Mouse (Mus musculus): ENCODE results near the gene Gm7029. TPM values are rescaled to one million over a fixed set of nuclear protein-coding genes. Genes with fewer than 3 reads are reported as not detected.
"Not testable (repeated sequence)": the region's sequence is repeated elsewhere in the genome, so short reads cannot be mapped to it uniquely, and the experiment has no call there.

The Gm7029 gene
- total and polyA plus RNA-seq, 3 experiments: not detected

- Histone ChIP-seq H3K4me1 (ENCODE audit: control insufficient read depth in 1 of 2, insufficient read depth in 2 of 2, low read length in 2 of 2) (peaks cover 4 to 18% of the 10 kb centered on the region in 2 experiments), H3K9ac (ENCODE audit: control insufficient read depth, low read depth, low read length, poor library complexity, severe bottlenecking) (0 out of 2 replicates have a peak overlapping the region, but pooled peaks have one; percentile 8), H3K27ac (ENCODE audit: control insufficient read depth, low read depth, low read length) (no peak overlapping the region), H3K27me3 (ENCODE audit: control insufficient read depth in 1 of 2, insufficient read depth in 2 of 2, low read length in 2 of 2) (no peaks in the 10 kb centered on the region), H3K9me3 (replicated peaks; ENCODE audit: insufficient read depth, low read length) (no peaks in the 10 kb centered on the region), H3K4me3 (ENCODE audit: control insufficient read depth in 1 of 2, insufficient read depth in 1 of 2, low read depth in 2 of 2, low read length in 2 of 2) (no peak overlapping the region), H3K36me3 (ENCODE audit: control insufficient read depth in 1 of 2, insufficient read depth in 2 of 2, low read length in 2 of 2) (peaks cover 0 to 16% of the 10 kb centered on the region in 2 experiments; a peak in 2 of 4 replicates), H3K79me2 (ENCODE audit: control insufficient read depth, insufficient read depth, low read length, poor library complexity) (peaks cover 27% of the 10 kb centered on the region)
- no peak for TF ChIP-seq USF2 (IDR thresholded peaks at IDR 0.05; ENCODE audit: borderline replicate concordance in 1 of 2, insufficient read depth in 1 of 2, low read depth in 1 of 2, low read length in 2 of 2)
- no peak for TF ChIP-seq MAX (IDR thresholded peaks at IDR 0.05; ENCODE audit: low read length)
- no peak for TF ChIP-seq RAD21 (IDR thresholded peaks at IDR 0.05; ENCODE audit: low read depth, low read length)
- no peak for DNase-seq (ENCODE audit: low read depth, low spot score)
Observed at GRCm38 (mm10) chr17:33891357-33891756, 17.7 kb downstream of the Gm7029 start.

- peak; percentile 41; the same call in 1 of the 2 replicates for TF ChIP-seq ZNF384 (IDR thresholded peaks at IDR 0.05; ENCODE audit: low read depth, low read length)
- TF ChIP-seq CTCF (IDR thresholded peaks at IDR 0.05 in 2 of 3, conservative IDR thresholded peaks at IDR 0.05 in 1 of 3; ENCODE audit: control insufficient read depth in 1 of 3, insufficient read depth in 1 of 3, low read depth in 2 of 3, low read length in 3 of 3, poor library complexity in 1 of 3, severe bottlenecking in 1 of 3): 0 out of 6 replicates have a peak, but pooled peaks of 2 of the 3 experiments have one; percentile 2 to 9
- H3K36me3 ChIP-seq (ENCODE audit: control insufficient read depth in 1 of 2, insufficient read depth in 2 of 2, low read length in 2 of 2): peaks cover 0 to 16% of the 10 kb centered on the region in 2 experiments; a peak in 2 of 4 replicates
- DNase-seq (ENCODE audit: low read depth, low spot score); H3K4me3 ChIP-seq (ENCODE audit: control insufficient read depth in 1 of 2, insufficient read depth in 1 of 2, low read depth in 2 of 2, low read length in 2 of 2); H3K9me3 ChIP-seq (replicated peaks; ENCODE audit: insufficient read depth, low read length); H3K9ac ChIP-seq (ENCODE audit: control insufficient read depth, low read depth, low read length, poor library complexity, severe bottlenecking); H3K27me3 ChIP-seq (ENCODE audit: control insufficient read depth in 1 of 2, insufficient read depth in 2 of 2, low read length in 2 of 2); H3K27ac ChIP-seq (ENCODE audit: control insufficient read depth, low read depth, low read length): not testable (repeated sequence)
- H3K4me1 ChIP-seq (ENCODE audit: control insufficient read depth in 1 of 2, insufficient read depth in 2 of 2, low read length in 2 of 2): peaks cover 4 to 18% of the 10 kb centered on the region in 2 experiments
- peaks cover 27% of the 10 kb centered on the region for H3K79me2 ChIP-seq (ENCODE audit: control insufficient read depth, insufficient read depth, low read length, poor library complexity)
Observed at GRCm38 (mm10) chr17:33891892-33892291, 18.3 kb downstream of the Gm7029 start.

GRCm38 (mm10) chr17:33892429-33892828 lies 18.8 kb downstream of the Gm7029 start:
- no peak for TF ChIP-seq ZNF384 (IDR thresholded peaks at IDR 0.05; ENCODE audit: low read depth, low read length)
- TF ChIP-seq GATA1 (IDR thresholded peaks at IDR 0.05; ENCODE audit: low read depth, low read length): no peak
- no peak for TF ChIP-seq MEF2A (IDR thresholded peaks at IDR 0.05; ENCODE audit: extremely low read depth, insufficient replicate concordance, low read depth, low read length, poor library complexity, severe bottlenecking)
- TF ChIP-seq RAD21 (IDR thresholded peaks at IDR 0.05; ENCODE audit: low read depth, low read length): no peak
- no peak for TF ChIP-seq NELFE (IDR thresholded peaks at IDR 0.05; ENCODE audit: low read depth, low read length)
- no peak for TF ChIP-seq MYC (IDR thresholded peaks at IDR 0.05; ENCODE audit: low read depth, low read length)
- TF ChIP-seq UBTF (IDR thresholded peaks at IDR 0.05; ENCODE audit: borderline replicate concordance, insufficient read depth, low read depth, low read length): no peak
- no peak for TF ChIP-seq CTCF (IDR thresholded peaks at IDR 0.05 in 2 of 3, conservative IDR thresholded peaks at IDR 0.05 in 1 of 3; ENCODE audit: control insufficient read depth in 1 of 3, insufficient read depth in 1 of 3, low read depth in 2 of 3, low read length in 3 of 3, poor library complexity in 1 of 3, severe bottlenecking in 1 of 3)
- TF ChIP-seq KAT2A (conservative IDR thresholded peaks at IDR 0.05; ENCODE audit: low read depth, low read length): no peak
- TF ChIP-seq USF2 (IDR thresholded peaks at IDR 0.05; ENCODE audit: borderline replicate concordance in 1 of 2, insufficient read depth in 1 of 2, low read depth in 1 of 2, low read length in 2 of 2): no peak
- TF ChIP-seq CHD1 (IDR thresholded peaks at IDR 0.05; ENCODE audit: low read depth, low read length): no peak
- no peak for TF ChIP-seq MAZ (IDR thresholded peaks at IDR 0.05; ENCODE audit: low read depth, low read length)
- TF ChIP-seq ZMIZ1 (IDR thresholded peaks at IDR 0.05; ENCODE audit: low read depth, low read length): no peak
- TF ChIP-seq TAL1 (IDR thresholded peaks at IDR 0.05; ENCODE audit: low read length): no peak
- peaks cover 0 to 16% of the 10 kb centered on the region in 2 experiments; a peak in 2 of 4 replicates for H3K36me3 ChIP-seq (ENCODE audit: control insufficient read depth in 1 of 2, insufficient read depth in 2 of 2, low read length in 2 of 2)

GRCm38 (mm10) chr17:33893011-33893410 lies 19.4 kb downstream of the Gm7029 start:
- H3K27ac ChIP-seq (ENCODE audit: control insufficient read depth, low read depth, low read length): not testable (repeated sequence)

More at GRCm38 (mm10) chr17:33892429-33892828, 18.8 kb downstream of the Gm7029 start:
- Histone ChIP-seq H3K79me2 (ENCODE audit: control insufficient read depth, insufficient read depth, low read length, poor library complexity) (peaks cover 26% of the 10 kb centered on the region), H3K9me3 (replicated peaks; ENCODE audit: insufficient read depth, low read length) (no peaks in the 10 kb centered on the region), H3K4me3 (ENCODE audit: control insufficient read depth in 1 of 2, insufficient read depth in 1 of 2, low read depth in 2 of 2, low read length in 2 of 2) (no peak overlapping the region), H3K4me1 (ENCODE audit: control insufficient read depth in 1 of 2, insufficient read depth in 2 of 2, low read length in 2 of 2) (peaks cover 5 to 18% of the 10 kb centered on the region in 2 experiments), H3K27ac (ENCODE audit: control insufficient read depth, low read depth, low read length) (no peak overlapping the region), H3K9ac (ENCODE audit: control insufficient read depth, low read depth, low read length, poor library complexity, severe bottlenecking) (no peak overlapping the region), H3K27me3 (ENCODE audit: control insufficient read depth in 1 of 2, insufficient read depth in 2 of 2, low read length in 2 of 2) (no peaks in the 10 kb centered on the region)
- DNase-seq (ENCODE audit: low read depth, low spot score): no peak

More at GRCm38 (mm10) chr17:33893011-33893410, 19.4 kb downstream of the Gm7029 start:
- H3K9me3 ChIP-seq (replicated peaks; ENCODE audit: insufficient read depth, low read length); H3K27me3 ChIP-seq (ENCODE audit: control insufficient read depth in 1 of 2, insufficient read depth in 2 of 2, low read length in 2 of 2); DNase-seq (ENCODE audit: low read depth, low spot score); H3K4me3 ChIP-seq (ENCODE audit: control insufficient read depth in 1 of 2, insufficient read depth in 1 of 2, low read depth in 2 of 2, low read length in 2 of 2); H3K9ac ChIP-seq (ENCODE audit: control insufficient read depth, low read depth, low read length, poor library complexity, severe bottlenecking): not testable (repeated sequence)
- Histone ChIP-seq H3K36me3 (ENCODE audit: control insufficient read depth in 1 of 2, insufficient read depth in 2 of 2, low read length in 2 of 2) (peaks cover 0 to 17% of the 10 kb centered on the region in 2 experiments; a peak in 2 of 4 replicates), H3K79me2 (ENCODE audit: control insufficient read depth, insufficient read depth, low read length, poor library complexity) (peaks cover 23% of the 10 kb centered on the region), H3K4me1 (ENCODE audit: control insufficient read depth in 1 of 2, insufficient read depth in 2 of 2, low read length in 2 of 2) (peaks cover 6 to 19% of the 10 kb centered on the region in 2 experiments)
